Comparison of ENCODE assay signal across 13 mouse cellular contexts in genomic region chr8:117451072-117451471, GRCm38 (mm10). TPM values are rescaled to one million over a fixed set of nuclear protein-coding genes. Genes with fewer than 3 reads are reported as not detected.
DNase-seq lines count a peak whose midpoint lies in the region; ATAC-seq and TF ChIP-seq lines count a peak whose summit lies in the region.
"Had no signal": no experiment of that assay in that cellular context is flagged by ENCODE, and none has a peak within 500 bp of the region (broad histone marks: within the 10 kb centered on the region; RNA-seq: fewer than 3 reads in every experiment).

No protein-coding gene starts in this region.

- H3K9me3 ChIP-seq in midbrain, postnatal 0 days (ENCODE audit: low read length) = no peaks in the 10 kb centered on the region
- H3K9me3 ChIP-seq: liver, embryonic 15.5 days had no signal

- no peak for ATAC-seq in midbrain, postnatal 0 days (ENCODE audit: low FRiP score)

- peaks cover 71% of the 10 kb centered on the region for H3K36me3 ChIP-seq in midbrain, postnatal 0 days (ENCODE audit: insufficient read depth, low read length)

- DNase-seq in brain, adult 2 months (ENCODE audit: low read depth, low spot score) = peak; percentile 80
- DNase-seq in brain, embryonic 18.5 days (ENCODE audit: low read depth, low spot score) = peak; percentile 58
- DNase-seq in layer of hippocampus, adult 18-20 months (ENCODE audit: low spot score in 2 of 2) = peak; percentile 75 to 78
- DNase-seq in midbrain, postnatal 0 days (ENCODE audit: low spot score) = peak; percentile 55
- DNase-seq in adrenal gland, adult 2 months = no peak
- no peak for DNase-seq in adrenal gland, postnatal 25 days
- no peak for DNase-seq in heart, postnatal 14 days
- DNase-seq: cerebellum, postnatal 14 days; gastrocnemius, postnatal 36 days; heart, postnatal 10 days; kidney, adult 2 months; thymus, postnatal 14 days had no signal

- H3K4me3 ChIP-seq in midbrain, postnatal 0 days (ENCODE audit: low read depth, low read length) = no peak overlapping the region
- H3K4me3 ChIP-seq: liver, embryonic 15.5 days had no signal

- no peak overlapping the region for H3K4me2 ChIP-seq in midbrain, postnatal 0 days (ENCODE audit: low read depth, low read length, poor library complexity, severe bottlenecking)
- H3K4me2 ChIP-seq: liver, embryonic 15.5 days had no signal

- H3K9ac ChIP-seq in midbrain, postnatal 0 days (replicated peaks; ENCODE audit: low read length, poor library complexity, severe bottlenecking) = no peak overlapping the region
- H3K9ac ChIP-seq: liver, embryonic 15.5 days had no signal

- H3K27ac ChIP-seq in midbrain, postnatal 0 days (ENCODE audit: low read depth, low read length) = peak overlapping the region; percentile 52
- H3K27ac ChIP-seq: liver, embryonic 15.5 days had no signal

- 50% methylated on average over 9 of the region's 9 CpGs for WGBS in midbrain, postnatal 0 days

- no peaks in the 10 kb centered on the region for H3K27me3 ChIP-seq in midbrain, postnatal 0 days (ENCODE audit: insufficient read depth, low read length)
- H3K27me3 ChIP-seq: liver, embryonic 15.5 days had no signal

- no peak for TF ChIP-seq CTCF in midbrain, postnatal 0 days (IDR thresholded peaks at IDR 0.05)

- intact Hi-C loops in heart, postnatal 14 days (cut with DNase I) = no loop called here

- H3K4me1 ChIP-seq in midbrain, postnatal 0 days (ENCODE audit: insufficient read depth, low read length) = no peaks in the 10 kb centered on the region
- H3K4me1 ChIP-seq: liver, embryonic 15.5 days had no signal

RNA-seq across cellular contexts. Expression of gene Plcg2, which starts 47.0 kb away (rescaled TPM):
- 1 to 10 TPM; 3.2 to 4.2 TPM for total RNA-seq in layer of hippocampus, adult 18-20 months (2021)
- 2.4 and 2.6 TPM in 2 replicates for total RNA-seq in midbrain, postnatal 0 days (2014; rRNA removed)
- polyA plus RNA-seq in midbrain, postnatal 0 days (2015; fragmentation: Nextera tagmentation; extraction: Ambion mirVana) = 1.5 and 1.9 TPM in 2 replicates
- total RNA-seq in adrenal gland, adult 2 months (2021) = 1 to 10 TPM; 6.1 to 7.0 TPM
- 3.1 and 4.3 TPM in 2 replicates for polyA plus RNA-seq in adrenal gland, adult 2 months (2012; rRNA removed)
- 4.8 and 6.5 TPM in 2 replicates for total RNA-seq in adrenal gland, postnatal 25 days (2021)
- 1 to 10 TPM; 6.7 to 9.2 TPM for total RNA-seq in heart, postnatal 14 days (2021)

Comparison
In these comparisons a context has a peak if more than half of its experiments do, and no peak if none do; other contexts are left out.
1. DNase-seq: peak in brain, adult 2 months (single experiment), brain, embryonic 18.5 days (single experiment), layer of hippocampus, adult 18-20 months (2 of 2) and midbrain, postnatal 0 days (single experiment); none in adrenal gland, adult 2 months (single experiment), adrenal gland, postnatal 25 days (single experiment) and heart, postnatal 14 days (0 of 2).